Mouse (Mus musculus) stomach, embryonic 15.5 days (tissue): ENCODE measurements around the gene Hsf5. TPM values are rescaled to one million over a fixed set of nuclear protein-coding genes. Genes with fewer than 3 reads are reported as not detected.
A peak's percentile ranks its signal among the peaks of the same experiment; 100 is the strongest.

Source experiments
- ATAC-seq: fragments of 200-750 bp; cut with Nextera tagmentation; 2 replicates; pipeline ENCODE4 v1.8.0; 2017; ENCODE audit warnings: low read depth, moderate number of reproducible peaks, moderate TSS enrichment; ENCODE audit not compliant: insufficient read depth, low FRiP score
- H3K27ac ChIP-seq: fragments of 300-500 bp; sonication (generic); 2 replicates; pipeline ENCODE4 v1.5.1; 2015; ENCODE audit warnings: mild to moderate bottlenecking, inconsistent platforms
- H3K27me3 ChIP-seq: fragments of 300-500 bp; sonication (generic); replicated peaks from 2 replicates; pipeline ENCODE4 v1.6.1; 2015; ENCODE audit warnings: inconsistent platforms
- H3K36me3 ChIP-seq: fragments of 300-500 bp; sonication (generic); 2 replicates; pipeline ENCODE4 v1.6.1; 2015; ENCODE audit warnings: inconsistent platforms
- H3K4me1 ChIP-seq: fragments of 300-500 bp; sonication (generic); 2 replicates; pipeline ENCODE4 v1.6.1; 2015; ENCODE audit warnings: inconsistent platforms
- H3K4me2 ChIP-seq: fragments of 300-500 bp; sonication (generic); 2 replicates; pipeline ENCODE4 v1.6.1; 2015; ENCODE audit warnings: mild to moderate bottlenecking, inconsistent platforms
- H3K4me3 ChIP-seq: fragments of 300-500 bp; sonication (generic); replicated peaks from 2 replicates; pipeline ENCODE4 v1.5.1; 2015; ENCODE audit warnings: inconsistent platforms
- H3K9ac ChIP-seq: fragments of 300-500 bp; sonication (generic); 2 replicates; pipeline ENCODE4 v1.6.1; 2015; ENCODE audit warnings: inconsistent platforms
- H3K9me3 ChIP-seq: fragments of 300-500 bp; sonication (generic); 2 replicates; pipeline ENCODE4 v1.6.1; 2016; ENCODE audit warnings: inconsistent platforms
- WGBS: fragments of 180-500 bp; shearing (Covaris S2); methylation state at CpG from one replicate; pipeline ENCODE4 v1.1.7; 2015; 5-methylcytosine and 5-hydroxymethylcytosine counted together
- polyA plus RNA-seq: library from polyadenylated mRNA; unstranded; fragments of >200 nt; fragmentation: Nextera tagmentation; extraction: Ambion mirVana; gene quantifications from 2 replicates; pipeline ENCODE4 v1.2.1, GENCODE M21; 2015

Gene Hsf5
- polyA plus RNA-seq = 0.26 and 0.31 TPM in 2 replicates

- no peaks in the 10 kb centered on the region for H3K9me3 ChIP-seq
Measured at GRCm38 (mm10) chr11:87616790-87617474, at the start of gene Hsf5. TSS of gene Hsf5 (plus strand) at chr11:87617164.

GRCm38 (mm10) chr11:87568255-87568953 is 48.6 kb upstream of the Hsf5 start, which contains the start of gene Sept4:
TSS of gene Sept4 (plus strand) at chr11:87568903.
- WGBS = 80% methylated on average over 7 of the region's 7 CpGs
- H3K4me1 ChIP-seq = no peaks in the 10 kb centered on the region
- no peaks in the 10 kb centered on the region for H3K27me3 ChIP-seq
- H3K4me3 ChIP-seq = no peak within 1 kb of the TSS
- ATAC-seq = no peak
- H3K4me2 ChIP-seq = no peak within 1 kb of the TSS
- no peaks in the 10 kb centered on the region for H3K9me3 ChIP-seq
- no peaks in the 10 kb centered on the region for H3K36me3 ChIP-seq
- no peak within 1 kb of the TSS for H3K9ac ChIP-seq
- H3K27ac ChIP-seq = no peak within 1 kb of the TSS

More at GRCm38 (mm10) chr11:87616790-87617474, at the start of gene Hsf5:
- Histone ChIP-seq H3K27me3 (no peaks in the 10 kb centered on the region), H3K4me1 (no peaks in the 10 kb centered on the region), H3K4me2 (no peak within 1 kb of the TSS), H3K9ac (no peak within 1 kb of the TSS), H3K27ac (no peak within 1 kb of the TSS), H3K4me3 (no peak within 1 kb of the TSS), H3K36me3 (peaks cover 58% of the 10 kb centered on the region)
- WGBS = 86% methylated on average over 69 of the region's 69 CpGs
- ATAC-seq = no peak

GRCm38 (mm10) chr11:87570743-87571142 is 46.2 kb upstream of the Hsf5 start:
- Histone ChIP-seq H3K4me1 (no peaks in the 10 kb centered on the region), H3K27me3 (no peaks in the 10 kb centered on the region; the same call in 1 of the 2 replicates), H3K4me2 (no peak overlapping the region), H3K36me3 (no peaks in the 10 kb centered on the region), H3K9ac (no peak overlapping the region), H3K9me3 (no peaks in the 10 kb centered on the region), H3K4me3 (no peak overlapping the region), H3K27ac (no peak overlapping the region)
- ATAC-seq = no peak
- 63% methylated on average over 5 of the region's 5 CpGs for WGBS

GRCm38 (mm10) chr11:87571361-87571950 is 45.5 kb upstream of the Hsf5 start:
- no peak for ATAC-seq

GRCm38 (mm10) chr11:87573751-87574150 is 43.2 kb upstream of the Hsf5 start:
- no peak overlapping the region for H3K9ac ChIP-seq
- H3K27me3 ChIP-seq = no peaks in the 10 kb centered on the region; the same call in 1 of the 2 replicates
- H3K9me3 ChIP-seq = no peaks in the 10 kb centered on the region
- H3K4me2 ChIP-seq = no peak overlapping the region
- H3K4me3 ChIP-seq = no peak overlapping the region
- H3K36me3 ChIP-seq = no peaks in the 10 kb centered on the region
- ATAC-seq = no peak
- H3K4me1 ChIP-seq = peaks cover 8% of the 10 kb centered on the region
- no peak overlapping the region for H3K27ac ChIP-seq
- 59% methylated on average over 7 of the region's 7 CpGs for WGBS

More at GRCm38 (mm10) chr11:87571361-87571950, 45.5 kb upstream of the Hsf5 start:
- H3K36me3 ChIP-seq = no peaks in the 10 kb centered on the region
- WGBS = 90% methylated on average over 1 of the region's 1 CpGs
- no peak overlapping the region for H3K4me3 ChIP-seq
- no peak overlapping the region for H3K27ac ChIP-seq
- no peaks in the 10 kb centered on the region for H3K9me3 ChIP-seq
- no peaks in the 10 kb centered on the region; the same call in 1 of the 2 replicates for H3K27me3 ChIP-seq
- H3K4me1 ChIP-seq = no peaks in the 10 kb centered on the region
- no peak overlapping the region for H3K4me2 ChIP-seq
- H3K9ac ChIP-seq = no peak overlapping the region

GRCm38 (mm10) chr11:87574520-87575180 is 42.3 kb upstream of the Hsf5 start:
- 53% methylated on average over 21 of the region's 21 CpGs for WGBS
- H3K9me3 ChIP-seq = no peaks in the 10 kb centered on the region
- H3K9ac ChIP-seq = no peak overlapping the region
- H3K4me3 ChIP-seq = no peak overlapping the region
- no peak overlapping the region for H3K27ac ChIP-seq
- no peak overlapping the region for H3K4me2 ChIP-seq
- H3K27me3 ChIP-seq = no peaks in the 10 kb centered on the region; the same call in 1 of the 2 replicates
- peaks cover 10% of the 10 kb centered on the region for H3K4me1 ChIP-seq
- H3K36me3 ChIP-seq = no peaks in the 10 kb centered on the region
- ATAC-seq = no peak

GRCm38 (mm10) chr11:87577601-87578248 is 39.2 kb upstream of the Hsf5 start:
- no peaks in the 10 kb centered on the region; the same call in 1 of the 2 replicates for H3K27me3 ChIP-seq
- H3K36me3 ChIP-seq = no peaks in the 10 kb centered on the region
- H3K4me2 ChIP-seq = peak overlapping the region; percentile 97
- H3K4me3 ChIP-seq = peak overlapping the region; percentile 55
- no peaks in the 10 kb centered on the region for H3K9me3 ChIP-seq
- no peak for ATAC-seq
- WGBS = 30% methylated on average over 6 of the region's 6 CpGs
- peaks cover 10% of the 10 kb centered on the region for H3K4me1 ChIP-seq
- peak overlapping the region; percentile 5; the same call in 1 of the 2 replicates for H3K9ac ChIP-seq
- no peak overlapping the region for H3K27ac ChIP-seq

- Histone ChIP-seq H3K36me3 (no peaks in the 10 kb centered on the region), H3K4me2 (peak overlapping the region; percentile 97), H3K4me1 (peaks cover 10% of the 10 kb centered on the region), H3K27ac (peak overlapping the region; percentile 59), H3K9ac (peak overlapping the region; percentile 5), H3K9me3 (no peaks in the 10 kb centered on the region), H3K4me3 (peak overlapping the region; percentile 55), H3K27me3 (no peaks in the 10 kb centered on the region; the same call in 1 of the 2 replicates)
- ATAC-seq = peak; percentile 68; the same call in 1 of the 2 replicates
- under 1% methylated on average over 40 of the region's 40 CpGs for WGBS
Measured at GRCm38 (mm10) chr11:87578249-87578962, 38.6 kb upstream of the Hsf5 start.

- Histone ChIP-seq H3K4me2 (peak overlapping the region; percentile 97), H3K36me3 (no peaks in the 10 kb centered on the region), H3K27me3 (no peaks in the 10 kb centered on the region; the same call in 1 of the 2 replicates), H3K27ac (peak overlapping the region; percentile 59), H3K9ac (0 out of 2 replicates have a peak overlapping the region, but pooled peaks have one; percentile 5), H3K4me3 (peak overlapping the region; percentile 55), H3K9me3 (no peaks in the 10 kb centered on the region), H3K4me1 (peaks cover 10% of the 10 kb centered on the region)
- 19% methylated on average over 10 of the region's 10 CpGs for WGBS
- no peak for ATAC-seq
Measured at GRCm38 (mm10) chr11:87578963-87579601, 37.9 kb upstream of the Hsf5 start.

- no peak overlapping the region for H3K4me3 ChIP-seq
- no peak for ATAC-seq
- no peak overlapping the region for H3K4me2 ChIP-seq
- no peaks in the 10 kb centered on the region for H3K9me3 ChIP-seq
- no peaks in the 10 kb centered on the region; the same call in 1 of the 2 replicates for H3K27me3 ChIP-seq
- peaks cover 10% of the 10 kb centered on the region for H3K4me1 ChIP-seq
- WGBS = 49% methylated on average over 1 of the region's 1 CpGs
- H3K9ac ChIP-seq = no peak overlapping the region
- H3K36me3 ChIP-seq = no peaks in the 10 kb centered on the region
- H3K27ac ChIP-seq = 0 out of 2 replicates have a peak overlapping the region, but pooled peaks have one; percentile 26
Measured at GRCm38 (mm10) chr11:87579713-87580112, 37.3 kb upstream of the Hsf5 start.
